In the genomic region with DNA sequence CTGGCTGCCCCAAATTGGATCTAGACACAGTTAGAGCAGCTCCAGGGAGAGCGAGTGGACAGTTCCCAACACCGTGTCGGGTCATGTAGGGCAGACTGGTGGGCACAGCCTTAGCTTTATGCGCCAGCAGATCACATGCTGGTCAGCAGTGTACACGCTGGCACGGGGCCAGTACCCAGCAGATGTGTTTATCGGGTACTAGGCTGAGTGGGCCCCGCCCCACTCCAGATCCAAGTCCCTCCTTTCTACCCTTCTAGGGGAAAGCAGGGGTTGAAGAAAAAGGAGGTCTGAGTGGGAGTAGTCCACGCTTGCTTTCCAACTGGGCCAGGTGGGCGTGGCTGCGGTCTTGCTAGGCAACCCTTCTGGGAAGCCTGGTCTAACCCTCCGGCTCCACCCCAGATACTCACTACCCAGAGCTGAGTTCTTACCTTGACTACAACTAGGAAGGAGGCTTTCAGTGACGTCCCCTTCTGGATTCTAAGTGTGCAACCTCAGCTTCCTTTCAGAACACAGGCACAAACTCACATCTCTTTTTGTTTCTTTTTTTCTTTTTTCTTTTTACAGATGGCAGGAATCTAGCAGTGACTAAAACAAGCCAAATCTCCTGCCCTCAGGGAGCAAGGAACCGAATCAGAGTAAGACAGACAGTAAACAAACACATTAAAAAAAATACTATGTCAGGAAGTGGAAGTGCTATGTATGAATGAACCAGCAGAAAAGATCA, we compare ENCODE assay signal across 8 mouse cellular contexts. TPM values are rescaled to one million over a fixed set of nuclear protein-coding genes. Genes with fewer than 3 reads are reported as not detected.
DNase-seq lines count a peak whose midpoint lies in the region; ATAC-seq and TF ChIP-seq lines count a peak whose summit lies in the region.

No protein-coding gene starts in this region.

- H3K79me2 ChIP-seq in macrophage (ENCODE audit: inconsistent target) = no peaks in the 10 kb centered on the region

- peaks cover 26% of the 10 kb centered on the region for H3K4me1 ChIP-seq in cerebellum, adult 2 months (ENCODE audit: control insufficient read depth, insufficient read depth, low read length)
- H3K4me1 ChIP-seq in hindbrain, embryonic 12.5 days = peaks cover 58% of the 10 kb centered on the region

- no peaks in the 10 kb centered on the region for H3K27me3 ChIP-seq in cerebellum, adult 2 months (ENCODE audit: control insufficient read depth, insufficient read depth, low read length)
- no peaks in the 10 kb centered on the region for H3K27me3 ChIP-seq in hindbrain, embryonic 12.5 days

- 23% methylated on average over 14 of the region's 14 CpGs for WGBS in cerebellum, adult 2 months
- WGBS in hindbrain, embryonic 12.5 days = 5% methylated on average over 14 of the region's 14 CpGs
- 5% methylated on average over 14 of the region's 14 CpGs for WGBS in macrophage (ENCODE audit: missing documents)

- H3K4me2 ChIP-seq in hindbrain, embryonic 12.5 days (replicated peaks) = peak overlapping the region; percentile 28

- H3K4me3 ChIP-seq in cerebellum, adult 2 months (replicated peaks; ENCODE audit: insufficient read depth, low read depth, low read length) = no peak overlapping the region
- 0 out of 2 replicates have a peak overlapping the region, but pooled peaks have one; percentile 0 for H3K4me3 ChIP-seq in hindbrain, embryonic 12.5 days
- no peak overlapping the region; the same call in 1 of the 2 replicates for H3K4me3 ChIP-seq in macrophage (ENCODE audit: inconsistent target)

- peak; percentile 97 for DNase-seq in Muller cell, postnatal 12 days (ENCODE audit: inconsistent ontology term)
- peak; percentile 60 to 64 for DNase-seq in cerebellum, adult 2 months
- peak; percentile 72 to 85 for DNase-seq in frontal cortex, postnatal 10 days (ENCODE audit: low spot score in 2 of 2)
- peak; percentile 54 to 62 for DNase-seq in layer of hippocampus, postnatal 36 days
- peak; percentile 84 for DNase-seq in right cerebral cortex, adult 18-20 months
- DNase-seq in urinary bladder, adult 2 months (ENCODE audit: low spot score) = peak; percentile 75

- peak overlapping the region; percentile 78; the same call in 1 of the 2 replicates for H3K27ac ChIP-seq in cerebellum, adult 2 months (ENCODE audit: insufficient read depth, low read length)
- peak overlapping the region; percentile 95 for H3K27ac ChIP-seq in hindbrain, embryonic 12.5 days
- peak overlapping the region; percentile 96 for H3K27ac ChIP-seq in macrophage

- H3K9me3 ChIP-seq in hindbrain, embryonic 12.5 days (replicated peaks) = no peaks in the 10 kb centered on the region

- 0 out of 2 replicates have a peak overlapping the region, but pooled peaks have one; percentile 14 for H3K9ac ChIP-seq in hindbrain, embryonic 12.5 days

- TF ChIP-seq CTCF in cerebellum, adult 2 months (IDR thresholded peaks at IDR 0.05; ENCODE audit: borderline replicate concordance, insufficient read depth, low read depth, low read length) = no peak

- H3K36me3 ChIP-seq in hindbrain, embryonic 12.5 days = no peaks in the 10 kb centered on the region
- H3K36me3 ChIP-seq in macrophage (ENCODE audit: inconsistent target) = no peaks in the 10 kb centered on the region

- peak; percentile 51 for ATAC-seq in hindbrain, embryonic 12.5 days (ENCODE audit: low FRiP score)

- no peak for TF ChIP-seq POLR2A in cerebellum, adult 2 months (IDR thresholded peaks at IDR 0.05; ENCODE audit: borderline replicate concordance, insufficient read depth, low read length)

RNA-seq across cellular contexts. Expression of a gene that starts 59.6 kb away (rescaled TPM):
- 48.6 and 53.9 TPM in 2 replicates for polyA plus RNA-seq in cerebellum, adult 2 months (2012; rRNA removed)
- 75.9 and 86.3 TPM in 2 replicates for polyA plus RNA-seq in hindbrain, embryonic 12.5 days (2016; fragmentation: Nextera tagmentation; extraction: Ambion mirVana)
- 10 to 100 TPM; 68.3 to 69.5 TPM for total RNA-seq in layer of hippocampus, postnatal 36 days (2021)
- 10 to 100 TPM in 5 of 26 experiments, 1 to 10 TPM in 20, under 1 TPM in 1; 0.94 to 14.8 (median 5.9) TPM for total RNA-seq in macrophage (2018; cell fraction: chromatin; rRNA removed)
- 10 to 100 TPM in 24 of 26 experiments, 1 to 10 TPM in 2; 7.3 to 28.3 (median 21.4) TPM for total RNA-seq in macrophage (2018; cell fraction: cytosol; rRNA removed)
- 10 to 100 TPM in 24 of 26 experiments, 1 to 10 TPM in 2; 7.2 to 45.6 (median 16.6) TPM for total RNA-seq in macrophage (2018; cell fraction: nucleus; rRNA removed)
- polyA plus RNA-seq in macrophage (2018) = 9.1 to 32.1 TPM (median 10.4 TPM) in 3 replicates
- 29.6 and 38.2 TPM in 2 replicates for polyA plus RNA-seq in urinary bladder, adult 2 months (2012; rRNA removed)
